Mouse (Mus musculus): Measurements from ENCODE around the gene Sh2d1a. TPM values are rescaled to one million over a fixed set of nuclear protein-coding genes. Genes with fewer than 3 reads are reported as not detected.

The Sh2d1a gene
- 279 TPM for polyA plus RNA-seq (2017; shearing (Covaris generic))

DNA sequence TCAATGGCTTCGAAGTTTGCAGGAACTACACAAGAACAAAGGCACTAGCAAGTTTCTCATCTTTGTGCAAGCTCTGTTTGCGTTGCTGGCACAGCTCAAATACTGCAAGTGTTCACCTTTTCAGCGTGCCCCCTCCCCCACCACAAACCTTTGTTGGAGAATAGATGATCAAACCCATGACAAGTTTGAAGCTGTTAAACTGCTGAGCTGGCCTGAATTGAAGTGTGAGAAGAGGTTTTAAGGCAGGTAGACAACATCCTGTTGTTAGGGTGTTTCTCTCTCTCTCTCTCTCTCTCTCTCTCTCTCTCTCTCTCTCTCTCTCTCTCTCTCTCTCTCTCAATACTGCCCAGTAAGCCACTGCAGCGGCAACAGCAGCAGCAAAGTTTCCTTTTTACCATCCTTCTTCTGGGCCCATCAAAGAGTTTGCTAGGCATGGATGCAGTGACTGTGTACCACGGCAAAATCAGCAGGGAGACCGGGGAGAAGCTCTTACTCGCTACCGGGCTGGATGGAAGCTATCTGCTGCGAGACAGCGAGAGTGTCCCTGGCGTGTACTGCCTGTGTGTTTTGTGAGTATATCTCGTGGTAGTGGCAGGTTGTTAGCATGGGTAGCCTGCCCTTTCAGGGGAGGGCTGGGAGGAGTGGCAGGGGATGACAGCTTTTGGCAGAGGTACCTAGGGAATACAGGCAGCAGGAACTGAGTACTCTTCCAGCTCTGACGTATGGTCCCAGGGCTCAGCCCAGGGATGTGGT is at the start of gene Sh2d1a:
Gene Sh2d1a, plus strand, starts transcription at position 163 of the 753 bp plus-strand sequence.

DNA sequence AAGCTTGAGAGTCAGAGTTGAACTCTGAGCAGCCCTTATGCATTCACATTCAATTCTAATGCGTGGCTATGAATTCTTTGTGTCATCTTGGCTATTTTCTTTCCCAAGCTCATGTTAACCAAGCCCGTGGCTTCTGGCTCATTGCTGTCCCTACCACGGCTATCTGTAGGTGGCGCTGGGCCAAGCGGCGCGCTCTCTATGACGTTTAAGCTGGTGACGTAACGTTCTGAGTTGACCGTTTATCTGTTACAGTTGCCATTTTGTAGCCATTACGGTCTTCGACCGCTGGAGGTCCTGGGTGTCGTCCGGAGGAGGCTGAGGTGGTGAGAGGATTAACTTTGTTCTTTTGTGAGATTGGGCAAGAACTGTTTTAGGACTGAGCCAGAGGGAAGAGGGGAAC is 12.8 kb upstream of the Sh2d1a start, which contains the start of gene Tex13c2:
Gene Tex13c2, plus strand, starts transcription at position 246 of the 400 bp plus-strand sequence.

Other genes with a start within 250 kb of the Sh2d1a start
- gene Tex13c2, start 12.8 kb upstream of the Sh2d1a start, polyA plus RNA-seq (2017; shearing (Covaris generic)) = 0.25 TPM